Comparison of ENCODE assay signal across 22 mouse cellular contexts in the genomic region with DNA sequence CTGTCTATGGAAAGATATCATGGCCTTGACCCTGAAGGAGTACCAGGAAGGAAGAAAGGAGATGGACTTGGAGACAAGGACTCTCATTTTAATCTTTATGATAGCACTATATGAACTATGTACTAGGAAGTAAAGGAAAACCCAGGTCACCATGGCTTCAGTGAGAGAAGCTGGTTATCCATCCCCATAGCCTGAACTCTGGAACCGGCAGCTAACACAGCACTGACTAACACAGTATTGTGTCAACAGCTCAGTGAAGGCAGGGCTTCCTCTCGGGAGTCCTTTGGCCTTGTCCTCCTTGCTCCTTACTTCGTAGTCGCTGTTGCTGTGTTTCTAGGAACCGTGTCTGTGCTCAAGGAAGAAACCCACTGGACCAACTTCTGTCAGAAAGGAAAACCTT. TPM values are rescaled to one million over a fixed set of nuclear protein-coding genes. Genes with fewer than 3 reads are reported as not detected.
DNase-seq lines count a peak whose midpoint lies in the region; ATAC-seq and TF ChIP-seq lines count a peak whose summit lies in the region.
"Had no signal": no experiment of that assay in that cellular context is flagged by ENCODE, and none has a peak within 500 bp of the region (broad histone marks: within the 10 kb centered on the region; RNA-seq: fewer than 3 reads in every experiment).

No protein-coding gene starts in this region.

- H3K36me3 ChIP-seq in intestine, embryonic 15.5 days: no peaks in the 10 kb centered on the region
- peaks cover 17% of the 10 kb centered on the region; the same call in 1 of the 2 replicates for H3K36me3 ChIP-seq in intestine, postnatal 0 days (ENCODE audit: control insufficient read depth, insufficient read depth)
- H3K36me3 ChIP-seq in small intestine, adult 2 months (ENCODE audit: control insufficient read depth, insufficient read depth, low read length): peaks cover 28% of the 10 kb centered on the region
- H3K36me3 ChIP-seq: embryonic facial prominence, embryonic 12.5 days; forebrain, embryonic 15.5 days had no signal

- no peak for TF ChIP-seq POLR2A in small intestine, adult 2 months (IDR thresholded peaks at IDR 0.05; ENCODE audit: low read depth, low read length)

- WGBS in intestine, embryonic 15.5 days: 89% methylated on average over 5 of the region's 5 CpGs
- 37% methylated on average over 5 of the region's 5 CpGs for WGBS in intestine, postnatal 0 days
- 31% methylated on average over 5 of the region's 5 CpGs for WGBS in small intestine, adult 2 months

- TF ChIP-seq CTCF in intestine, postnatal 0 days (IDR thresholded peaks at IDR 0.05; ENCODE audit: low read depth): no peak
- no peak for TF ChIP-seq CTCF in small intestine, adult 2 months (IDR thresholded peaks at IDR 0.05; ENCODE audit: extremely low read depth, insufficient read length, insufficient replicate concordance, low read depth, low read length)

- peak; percentile 30; the same call in 1 of the 2 replicates for ATAC-seq in intestine, embryonic 15.5 days
- ATAC-seq in intestine, postnatal 0 days: peak; percentile 64
- no peak for ATAC-seq in activated CD4-positive, CD25-positive, alpha-beta regulatory T cell, adult 4 months
- ATAC-seq: CD4-positive, CD25-positive, alpha-beta regulatory T cell, adult 4 months; forebrain, embryonic 13.5 days; forebrain, embryonic 15.5 days; forebrain, postnatal 0 days; Patski had no signal

- peaks cover under 1% of the 10 kb centered on the region for H3K4me1 ChIP-seq in intestine, embryonic 15.5 days (replicated peaks)
- peaks cover 3% of the 10 kb centered on the region for H3K4me1 ChIP-seq in intestine, postnatal 0 days (replicated peaks; ENCODE audit: control insufficient read depth, insufficient read depth, low read length)
- H3K4me1 ChIP-seq in small intestine, adult 2 months (ENCODE audit: control insufficient read depth, insufficient read depth, insufficient read length, low read length): peaks cover 23% of the 10 kb centered on the region

- no peak overlapping the region for H3K4me3 ChIP-seq in intestine, embryonic 15.5 days (replicated peaks)
- no peak overlapping the region for H3K4me3 ChIP-seq in intestine, postnatal 0 days (ENCODE audit: low read depth, low read length)
- H3K4me3 ChIP-seq in small intestine, adult 2 months (ENCODE audit: low read depth, low read length): no peak overlapping the region
- H3K4me3 ChIP-seq: embryonic facial prominence, embryonic 10.5 days; embryonic facial prominence, embryonic 12.5 days; forebrain, embryonic 13.5 days; forebrain, embryonic 15.5 days had no signal

- peak; percentile 38 for DNase-seq in adrenal gland, adult 2 months
- DNase-seq in adrenal gland, adult 8-10 months: no peak
- no peak for DNase-seq in lung, postnatal 4 days
- no peak for DNase-seq in liver
- DNase-seq: adrenal gland, postnatal 25 days; B cell, adult 2 months; cerebellum, adult 2 months; cerebellum, adult 9-10 months; cerebellum, postnatal 25 days; forebrain, postnatal 0 days had no signal

- H3K27me3 ChIP-seq in intestine, embryonic 15.5 days (replicated peaks): 0 out of 2 replicates have a peak, but pooled peaks cover 4% of the 10 kb centered on the region
- no peaks in the 10 kb centered on the region for H3K27me3 ChIP-seq in intestine, postnatal 0 days (replicated peaks; ENCODE audit: control insufficient read depth, insufficient read depth, low read length)
- peaks cover under 1% of the 10 kb centered on the region; the same call in 1 of the 2 replicates for H3K27me3 ChIP-seq in small intestine, adult 2 months (ENCODE audit: control insufficient read depth, insufficient read depth, low read length)
- H3K27me3 ChIP-seq: forebrain, embryonic 15.5 days; Patski had no signal

- no peak overlapping the region for H3K4me2 ChIP-seq in intestine, embryonic 15.5 days (replicated peaks)
- H3K4me2 ChIP-seq in intestine, postnatal 0 days (replicated peaks; ENCODE audit: low read depth): no peak overlapping the region
- H3K4me2 ChIP-seq: embryonic facial prominence, embryonic 12.5 days; forebrain, embryonic 13.5 days; forebrain, embryonic 15.5 days had no signal

- H3K9ac ChIP-seq in intestine, embryonic 15.5 days: no peak overlapping the region
- no peak overlapping the region for H3K9ac ChIP-seq in intestine, postnatal 0 days (ENCODE audit: low read depth, low read length)
- H3K9ac ChIP-seq: embryonic facial prominence, embryonic 12.5 days; forebrain, embryonic 13.5 days; forebrain, embryonic 15.5 days; forebrain, postnatal 0 days had no signal

- no peaks in the 10 kb centered on the region for H3K9me3 ChIP-seq in intestine, embryonic 15.5 days
- no peaks in the 10 kb centered on the region for H3K9me3 ChIP-seq in intestine, postnatal 0 days (ENCODE audit: control insufficient read depth)
- H3K9me3 ChIP-seq: embryonic facial prominence, embryonic 12.5 days; forebrain, embryonic 13.5 days; forebrain, embryonic 15.5 days; G1E had no signal

- H3K27ac ChIP-seq in intestine, embryonic 15.5 days: no peak overlapping the region
- peak overlapping the region; percentile 86 for H3K27ac ChIP-seq in intestine, postnatal 0 days (ENCODE audit: low read depth, low read length)
- peak overlapping the region; percentile 86 for H3K27ac ChIP-seq in small intestine, adult 2 months (ENCODE audit: insufficient read depth, low read depth, low read length)
- H3K27ac ChIP-seq: embryonic facial prominence, embryonic 10.5 days; embryonic facial prominence, embryonic 12.5 days; forebrain, embryonic 13.5 days; forebrain, embryonic 15.5 days had no signal

RNA-seq across cellular contexts. Expression of gene Srxn1, which starts 4.1 kb away (rescaled TPM):
- total RNA-seq in adrenal gland, adult 2 months (2021): 100 to 1,000 TPM; 188 to 772 TPM
- 315 and 608 TPM in 2 replicates for polyA plus RNA-seq in adrenal gland, adult 2 months (2012; rRNA removed)
- 100 to 1,000 TPM; 134 to 367 (median 207) TPM for total RNA-seq in adrenal gland, adult 8-10 months (2022)
- 21.7 and 23.5 TPM in 2 replicates for polyA plus RNA-seq in intestine, embryonic 15.5 days (2015; fragmentation: Nextera tagmentation; extraction: Ambion mirVana)
- 102 and 104 TPM in 2 replicates for polyA plus RNA-seq in intestine, postnatal 0 days (2015; fragmentation: Nextera tagmentation; extraction: Ambion mirVana)
- polyA plus RNA-seq in small intestine, adult 2 months (2012; rRNA removed): 184 and 579 TPM in 2 replicates
- 1 to 10 TPM in 1 of 2 experiments, under 1 TPM in 1; 0.92 to 1.5 TPM for polyA plus RNA-seq in activated CD4-positive, CD25-positive, alpha-beta regulatory T cell, adult 4 months (2017; shearing (Covaris generic))
- total RNA-seq: CH12.LX had no signal

RNA-seq across cellular contexts. Expression of gene Scrt2, which starts 28.1 kb away (rescaled TPM):
- total RNA-seq in adrenal gland, adult 2 months (2021): under 1 TPM; 0.21 to 0.35 TPM
- 0.27 and 0.36 TPM in 2 replicates for polyA plus RNA-seq in adrenal gland, adult 2 months (2012; rRNA removed)
- total RNA-seq in adrenal gland, adult 8-10 months (2022): under 1 TPM; 0.23 to 0.30 (median 0.26) TPM
- 0.04 and 0.06 TPM in 2 replicates for polyA plus RNA-seq in intestine, embryonic 15.5 days (2015; fragmentation: Nextera tagmentation; extraction: Ambion mirVana)
- not detected in 2 replicates for polyA plus RNA-seq in intestine, postnatal 0 days (2015; fragmentation: Nextera tagmentation; extraction: Ambion mirVana)
- 0.03 TPM in 1 of 2 replicates, not detected in the other for polyA plus RNA-seq in small intestine, adult 2 months (2012; rRNA removed)
- not detected for polyA plus RNA-seq in activated CD4-positive, CD25-positive, alpha-beta regulatory T cell, adult 4 months (2017; shearing (Covaris generic))
- total RNA-seq: CH12.LX had no signal
- polyA plus RNA-seq: CD4-positive, CD25-positive, alpha-beta regulatory T cell, adult 4 months; G1E; Patski had no signal

RNA-seq across cellular contexts. Expression of gene Tcf15, which starts 34.0 kb away (rescaled TPM):
- total RNA-seq in adrenal gland, adult 2 months (2021): 1 to 10 TPM; 2.8 to 5.7 TPM
- polyA plus RNA-seq in adrenal gland, adult 2 months (2012; rRNA removed): 19.0 and 32.0 TPM in 2 replicates
- 1 to 10 TPM; 1.5 to 4.1 (median 3.0) TPM for total RNA-seq in adrenal gland, adult 8-10 months (2022)
- 10.3 and 10.4 TPM in 2 replicates for polyA plus RNA-seq in intestine, embryonic 15.5 days (2015; fragmentation: Nextera tagmentation; extraction: Ambion mirVana)
- 3.2 and 4.5 TPM in 2 replicates for polyA plus RNA-seq in intestine, postnatal 0 days (2015; fragmentation: Nextera tagmentation; extraction: Ambion mirVana)
- 5.6 and 6.4 TPM in 2 replicates for polyA plus RNA-seq in small intestine, adult 2 months (2012; rRNA removed)
- polyA plus RNA-seq in activated CD4-positive, CD25-positive, alpha-beta regulatory T cell, adult 4 months (2017; shearing (Covaris generic)): not detected
- total RNA-seq: CH12.LX, G1E had no signal
- polyA plus RNA-seq: CD4-positive, CD25-positive, alpha-beta regulatory T cell, adult 4 months; G1E; Patski had no signal
